Mouse (Mus musculus) ovary, postnatal 10 days (tissue): ENCODE measurements at regions not wholly inside any gene's neighbourhood (a gene's known extent, or its start where the extent isn't known, plus 50 kb on each side); places are given as distances from the start of the nearest gene placed in this dataset.

Experiments used
- DNase-seq: peaks from one replicate; pipeline ENCODE4 v3.0.0; 2022; ENCODE audit warnings: low spot score

DNA sequence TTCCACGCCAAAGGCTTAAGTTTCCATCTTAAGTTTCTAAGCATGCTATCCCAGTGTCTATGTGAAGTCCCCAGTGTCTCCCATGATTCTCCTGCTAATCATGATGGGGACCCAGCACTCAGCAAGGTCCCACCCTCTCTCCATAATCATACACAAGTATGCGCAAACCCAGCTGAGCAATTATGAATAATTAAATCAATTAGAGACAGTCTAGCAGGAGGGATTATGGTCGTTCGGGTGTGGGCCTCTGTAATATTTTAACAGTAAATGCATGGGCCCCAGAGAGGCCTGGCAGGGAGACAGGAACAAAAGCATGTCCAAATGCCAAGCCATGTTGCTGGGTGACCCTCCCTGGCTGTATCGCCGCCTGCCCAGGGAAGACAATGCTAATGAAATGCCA is 73.1 kb upstream of the Msx1 start:
- DNase-seq = no peak

- no peak for DNase-seq
These were observed 71.3 kb upstream of the Msx1 start for GRCm38 (mm10) chr5:37895441-37896336.

DNA sequence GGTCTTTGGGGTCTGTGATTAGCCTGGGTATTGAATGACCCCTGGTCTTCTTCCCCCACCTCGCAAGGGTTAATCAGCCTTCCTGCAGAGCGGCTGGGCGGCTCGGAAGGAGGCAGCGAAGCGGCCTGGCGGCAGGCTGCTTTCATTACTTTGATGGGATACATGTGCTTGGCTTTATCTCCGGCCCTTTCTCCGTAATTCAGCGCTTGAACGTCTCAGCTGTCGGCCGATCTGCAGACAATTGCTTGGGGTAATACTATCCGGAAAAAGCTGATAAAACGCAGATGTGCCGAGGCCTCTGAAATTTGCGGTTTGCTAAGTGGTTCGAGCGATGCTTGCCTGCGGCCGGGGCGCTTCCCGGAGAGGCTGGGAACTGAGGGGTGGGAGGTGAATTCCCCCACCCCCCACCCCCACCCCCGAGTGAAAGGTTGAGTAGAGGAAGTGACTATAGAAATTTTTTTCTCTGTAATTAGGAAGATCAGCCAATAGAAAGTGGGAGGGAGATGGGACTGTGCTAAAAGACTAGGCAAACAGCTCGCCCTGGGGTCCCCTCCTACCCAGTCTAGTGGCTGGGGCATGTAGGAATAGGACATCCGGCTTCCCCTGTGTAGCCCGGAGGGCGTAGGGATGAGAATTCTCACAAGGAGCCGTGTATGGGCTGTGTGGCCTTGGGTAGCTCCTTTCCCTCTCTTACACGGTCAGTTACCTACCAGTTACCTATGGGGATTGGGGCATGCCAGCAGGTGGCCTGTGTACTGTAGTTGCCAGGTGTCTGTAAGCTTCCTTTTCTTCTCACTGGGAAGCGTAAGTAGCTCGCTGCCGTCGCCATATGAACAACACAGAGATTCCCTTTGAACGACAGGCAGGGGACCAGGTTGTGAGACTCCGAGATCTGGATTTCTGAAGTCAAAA is 69.5 kb upstream of the Msx1 start:
- no peak for DNase-seq

DNA sequence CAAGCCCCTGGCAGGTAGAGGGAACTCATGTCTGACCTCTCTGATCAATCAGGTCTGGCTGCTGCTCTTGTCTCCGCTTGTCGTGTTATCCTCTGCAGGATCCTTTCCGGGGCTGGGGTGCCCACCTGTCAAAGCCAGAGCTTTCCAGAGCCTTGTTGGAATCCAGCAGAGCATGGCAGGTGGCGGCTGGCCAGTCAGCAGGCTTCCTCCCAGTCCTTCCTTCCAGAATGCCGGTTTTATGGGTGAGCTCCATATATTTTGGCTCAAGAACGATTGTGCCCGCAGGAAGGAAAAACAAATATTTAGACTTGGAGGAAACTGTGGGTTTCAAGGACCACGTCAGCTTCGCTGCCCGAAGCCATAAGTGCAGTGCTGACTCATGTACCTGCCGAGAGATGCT is 66.3 kb upstream of the Msx1 start:
- no peak for DNase-seq

- DNase-seq = no peak
These were observed 55.4 kb upstream of the Msx1 start for GRCm38 (mm10) chr5:37879668-37880380.

DNA sequence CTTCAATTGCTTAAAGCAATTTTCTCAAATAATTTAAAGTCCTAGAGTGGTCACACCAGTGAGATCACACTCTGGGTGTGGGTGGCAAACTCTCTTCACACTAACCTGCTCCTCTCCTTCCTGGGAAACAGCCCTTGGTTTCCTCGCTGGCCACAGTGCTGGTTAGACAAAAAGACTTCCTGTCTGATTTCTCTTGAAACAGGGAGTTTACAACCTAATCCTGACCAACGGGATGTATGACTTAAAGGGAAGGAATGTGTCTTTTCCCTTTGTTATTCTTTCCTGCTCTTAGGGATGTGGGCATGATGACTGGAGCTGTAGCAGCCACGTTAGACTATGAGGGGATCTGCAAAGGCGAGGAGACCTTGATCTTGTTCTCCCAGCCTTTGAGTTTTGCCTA is 51.9 kb upstream of the Msx1 start:
- DNase-seq = no peak

DNA sequence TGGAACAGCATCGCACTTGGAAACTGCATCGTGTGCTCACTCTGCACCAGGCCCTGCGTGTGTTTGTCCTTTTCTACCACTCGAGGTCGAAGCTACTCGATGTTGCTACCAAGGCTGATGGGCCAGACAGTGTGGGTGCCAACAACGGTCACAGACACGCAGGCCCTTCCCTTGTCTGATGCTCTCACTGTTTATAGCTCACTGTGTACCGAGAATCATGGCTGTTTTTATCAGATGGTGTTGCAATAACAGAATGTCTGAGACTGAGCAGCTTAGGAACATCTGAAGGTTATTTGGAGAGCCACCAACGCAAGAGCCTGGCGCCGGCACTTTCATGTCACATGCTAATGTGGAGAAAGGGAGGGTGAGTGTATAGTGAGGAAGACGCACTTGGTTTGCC is 51.1 kb upstream of the Msx1 start:
- no peak for DNase-seq

GRCm38 (mm10) chr5:37874784-37875281 is 50.5 kb upstream of the Msx1 start:
- no peak for DNase-seq
